Mouse (Mus musculus) stomach, embryonic 14.5 days (tissue): ENCODE measurements around the gene Zfp160. TPM values are rescaled to one million over a fixed set of nuclear protein-coding genes. Genes with fewer than 3 reads are reported as not detected.
"Not testable (repeated sequence)": the region's sequence is repeated elsewhere in the genome, so short reads cannot be mapped to it uniquely, and the experiment has no call there.

ENCODE experiments used
- ATAC-seq: fragments of 200-750 bp; cut with Nextera tagmentation; 2 replicates; pipeline ENCODE4 v1.8.0; 2017; ENCODE audit warnings: low read depth, moderate TSS enrichment; ENCODE audit not compliant: insufficient number of reproducible peaks, insufficient read depth, low FRiP score
- H3K27ac ChIP-seq: fragments of 300-500 bp; sonication (generic); 2 replicates; pipeline ENCODE4 v1.5.1; 2014; ENCODE audit warnings: mild to moderate bottlenecking, low read length, moderate library complexity, mixed read lengths
- H3K27me3 ChIP-seq: fragments of 300-500 bp; sonication (generic); 2 replicates; pipeline ENCODE4 v1.6.1; 2014; ENCODE audit warnings: low read length, control low read depth, mixed read lengths; ENCODE audit not compliant: control insufficient read depth, insufficient read depth
- H3K36me3 ChIP-seq: fragments of 300-500 bp; sonication (generic); 2 replicates; pipeline ENCODE4 v1.6.1; 2014; ENCODE audit warnings: mild to moderate bottlenecking, control low read depth, low read length, moderate library complexity, mixed read lengths; ENCODE audit not compliant: control insufficient read depth, insufficient read depth
- H3K4me1 ChIP-seq: fragments of 300-500 bp; sonication (generic); 2 replicates; pipeline ENCODE4 v1.6.1; 2014; ENCODE audit warnings: low read length, control low read depth, mixed read lengths; ENCODE audit not compliant: control insufficient read depth, insufficient read depth
- H3K4me2 ChIP-seq: fragments of 300-500 bp; sonication (generic); replicated peaks from 2 replicates; pipeline ENCODE4 v1.6.1; 2014; ENCODE audit warnings: low read depth, low read length, control low read depth
- H3K4me3 ChIP-seq: fragments of 300-500 bp; sonication (generic); 2 replicates; pipeline ENCODE4 v1.5.1; 2014; ENCODE audit warnings: low read depth, low read length, control low read depth
- H3K9ac ChIP-seq: fragments of 300-500 bp; sonication (generic); replicated peaks from 2 replicates; pipeline ENCODE4 v1.6.1; 2014; ENCODE audit warnings: low read depth, mild to moderate bottlenecking, control low read depth, low read length, moderate library complexity, mixed read lengths
- H3K9me3 ChIP-seq: fragments of 300-500 bp; sonication (generic); 2 replicates; pipeline ENCODE4 v1.6.1; 2016; ENCODE audit warnings: low read depth, low read length, control low read depth; ENCODE audit not compliant: control insufficient read depth
- WGBS: fragments of 180-500 bp; shearing (Covaris S2); extraction: QIAGEN DNeasy Blood & Tissue Kit; methylation state at CpG from one replicate; pipeline ENCODE4 v1.1.7; 2014; 5-methylcytosine and 5-hydroxymethylcytosine counted together
- polyA plus RNA-seq: library from polyadenylated mRNA; unstranded; fragments of >200 nt; fragmentation: Nextera tagmentation; extraction: Ambion mirVana; gene quantifications from 2 replicates; pipeline ENCODE4 v1.2.1, GENCODE M21; 2014

Gene Zfp160
- polyA plus RNA-seq, 1 experiment from 2014 or later = 21.8 TPM

DNA sequence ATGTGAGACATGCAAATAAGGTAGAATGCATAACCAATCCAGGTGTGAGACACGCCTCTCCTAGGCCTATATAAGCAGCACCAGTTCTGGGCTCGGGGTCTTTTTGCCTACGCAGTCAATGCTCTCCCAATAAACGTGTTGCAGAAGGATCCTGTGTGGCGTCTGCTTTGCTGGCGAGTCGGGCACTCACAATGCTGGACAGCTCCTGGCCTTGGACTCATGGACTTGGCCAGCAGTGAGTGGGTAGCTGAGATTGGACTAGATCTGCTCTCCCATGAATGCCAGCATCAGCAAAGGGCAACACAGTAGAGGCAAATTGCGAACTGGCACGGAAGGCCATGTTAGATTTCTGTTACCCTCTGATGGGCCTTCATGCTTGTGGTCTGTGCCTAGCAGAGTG is 39.3 kb downstream of the Zfp160 start:
- H3K27ac ChIP-seq, H3K36me3 ChIP-seq, ATAC-seq, H3K9me3 ChIP-seq, H3K4me2 ChIP-seq, H3K27me3 ChIP-seq, H3K4me1 ChIP-seq, H3K9ac ChIP-seq, H3K4me3 ChIP-seq: not testable (repeated sequence)
- 84% methylated on average over 9 of the region's 9 CpGs for WGBS

DNA sequence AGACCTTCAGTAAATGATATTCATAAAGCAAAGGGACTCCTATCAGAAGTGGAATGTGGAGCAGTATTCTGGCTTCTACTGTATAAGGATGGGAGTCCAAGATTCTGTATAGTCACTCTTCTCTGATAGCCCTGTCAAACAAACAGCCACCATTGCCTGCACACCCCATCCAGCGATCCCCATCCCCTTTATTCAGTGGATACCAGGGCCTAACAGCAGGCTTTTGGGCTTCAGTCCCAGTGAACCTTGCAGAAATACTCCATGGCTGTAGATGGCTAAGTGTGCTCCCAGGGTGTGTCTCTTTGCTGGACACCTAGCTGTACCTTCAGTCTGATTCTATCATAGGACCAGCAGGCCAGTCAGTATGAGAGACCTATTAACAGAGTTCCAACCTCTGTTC is 42.2 kb downstream of the Zfp160 start:
- H3K9ac ChIP-seq = no peak overlapping the region
- 82% methylated on average over 1 of the region's 1 CpGs for WGBS
- no peaks in the 10 kb centered on the region for H3K4me1 ChIP-seq
- H3K4me2 ChIP-seq = no peak overlapping the region
- ATAC-seq = no peak; the same call in 1 of the 2 replicates
- no peaks in the 10 kb centered on the region for H3K36me3 ChIP-seq
- H3K27ac ChIP-seq = no peak overlapping the region
- no peak overlapping the region for H3K4me3 ChIP-seq
- H3K27me3 ChIP-seq = no peaks in the 10 kb centered on the region
- H3K9me3 ChIP-seq = no peaks in the 10 kb centered on the region

DNA sequence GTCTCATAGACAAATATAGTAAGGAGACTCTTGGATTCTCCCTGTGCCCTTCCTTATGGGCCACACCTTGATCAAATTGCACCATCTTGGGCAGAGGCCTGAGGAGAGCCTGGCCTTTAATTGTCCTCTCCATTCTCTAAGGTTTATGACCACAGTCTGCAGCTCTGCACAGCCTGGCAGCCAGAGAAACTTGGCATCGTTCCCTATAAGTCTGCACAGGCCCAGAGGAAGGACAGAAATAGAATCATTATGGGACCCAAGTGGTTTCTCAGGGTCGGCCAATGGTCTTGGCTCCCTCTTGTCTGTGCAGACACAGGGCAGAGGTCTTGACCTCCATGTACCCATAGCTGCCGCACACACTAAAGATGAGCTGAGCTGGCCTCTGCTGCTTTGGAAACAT is 42.6 kb downstream of the Zfp160 start:
- not testable (repeated sequence) for H3K9me3 ChIP-seq, ATAC-seq, H3K9ac ChIP-seq, H3K4me3 ChIP-seq, H3K36me3 ChIP-seq, H3K27me3 ChIP-seq, H3K4me1 ChIP-seq, H3K4me2 ChIP-seq, H3K27ac ChIP-seq
- no CpG with 5 or more reads among the region's 3 CpGs for WGBS

DNA sequence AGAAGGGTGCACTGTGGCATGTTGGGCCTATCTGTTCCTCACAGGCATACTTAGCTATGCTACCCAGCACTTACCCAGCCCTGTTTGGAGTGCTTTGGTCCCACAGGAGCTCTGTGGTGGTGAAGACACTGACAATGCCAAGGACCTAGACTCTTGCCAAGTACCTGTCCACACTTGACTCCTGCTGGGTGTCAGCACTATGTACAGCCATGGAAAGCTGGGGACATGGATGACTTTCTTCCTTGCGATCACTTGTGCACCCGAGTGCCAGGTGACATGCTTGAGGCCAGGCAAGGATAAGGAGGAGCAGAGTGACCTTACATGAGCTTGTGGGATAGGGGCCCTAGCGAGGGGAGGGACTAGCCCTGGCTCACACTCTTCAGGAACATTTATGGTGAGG is 43.2 kb downstream of the Zfp160 start:
- H3K4me1 ChIP-seq, H3K9ac ChIP-seq, H3K36me3 ChIP-seq, H3K27me3 ChIP-seq, ATAC-seq, H3K4me2 ChIP-seq, H3K9me3 ChIP-seq, H3K27ac ChIP-seq, H3K4me3 ChIP-seq: not testable (repeated sequence)
- WGBS = 84% methylated on average over 3 of the region's 3 CpGs

DNA sequence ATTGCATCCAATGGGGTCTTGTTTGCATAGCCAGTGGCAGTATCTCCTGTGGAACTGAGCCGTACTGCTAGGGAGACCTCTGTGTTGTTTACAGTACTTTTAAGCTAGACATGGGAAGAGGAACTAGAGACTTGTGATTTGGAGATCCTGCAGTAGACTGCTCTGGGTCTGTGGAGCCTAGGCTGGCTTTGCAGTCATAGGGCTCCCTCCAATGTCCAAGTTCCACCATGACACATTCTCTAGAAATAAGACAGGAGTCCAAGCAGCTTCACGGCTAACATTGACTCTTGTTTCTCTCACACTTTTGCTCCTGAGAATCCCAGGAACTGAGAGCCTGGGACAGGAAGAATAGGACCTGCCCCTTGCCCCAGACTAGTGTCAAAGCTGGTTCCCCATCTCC is 44.6 kb downstream of the Zfp160 start:
- Histone ChIP-seq H3K4me3 (no peak overlapping the region), H3K4me2 (no peak overlapping the region), H3K27me3 (no peaks in the 10 kb centered on the region), H3K27ac (no peak overlapping the region), H3K9me3 (no peaks in the 10 kb centered on the region), H3K4me1 (no peaks in the 10 kb centered on the region), H3K36me3 (no peaks in the 10 kb centered on the region), H3K9ac (no peak overlapping the region)
- no peak for ATAC-seq
- WGBS = 82% methylated on average over 2 of the region's 2 CpGs

DNA sequence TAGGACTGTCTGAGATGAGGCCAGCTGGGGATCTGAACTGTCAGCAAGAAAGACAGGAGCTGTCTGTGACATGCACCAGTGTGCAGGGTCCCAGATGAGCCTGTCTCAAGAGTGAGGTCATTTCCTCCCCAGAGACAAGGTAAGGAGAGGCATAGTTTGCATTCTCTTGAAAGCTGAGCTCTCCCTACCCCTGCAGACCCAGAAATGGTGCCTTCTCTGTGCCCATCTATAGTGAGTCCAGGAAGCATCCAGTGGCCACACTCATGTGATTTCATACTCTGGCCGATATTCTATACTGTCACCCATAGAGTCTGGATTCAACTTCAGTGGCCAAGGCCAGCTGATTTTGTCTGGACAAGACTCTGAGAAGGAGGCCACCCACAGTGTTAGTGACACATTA is 46.4 kb downstream of the Zfp160 start:
- not testable (repeated sequence) for ATAC-seq, H3K27ac ChIP-seq, H3K4me1 ChIP-seq, H3K4me3 ChIP-seq, H3K9me3 ChIP-seq, H3K4me2 ChIP-seq, H3K9ac ChIP-seq, H3K27me3 ChIP-seq, H3K36me3 ChIP-seq
- WGBS = 86% methylated on average over 1 of the region's 1 CpGs

DNA sequence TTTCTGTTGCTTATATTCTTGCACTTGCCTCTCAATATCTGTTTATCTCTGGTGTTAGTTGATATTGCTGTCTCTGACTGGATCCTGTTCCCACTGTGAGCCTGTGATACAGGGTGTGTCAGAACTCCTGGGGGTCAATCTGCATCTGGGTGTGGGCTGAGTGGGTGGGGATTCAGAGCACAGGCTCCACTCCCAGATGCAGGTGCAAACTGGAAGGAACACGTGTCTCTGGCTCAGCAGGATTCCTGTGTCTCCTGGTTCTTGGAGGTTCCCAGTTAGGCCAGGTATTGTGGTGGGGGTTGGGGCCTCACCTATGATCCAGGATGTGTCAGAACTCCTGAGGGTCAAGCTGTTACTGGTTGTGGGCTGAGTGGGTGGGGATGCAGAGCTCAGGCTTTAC is 56.8 kb downstream of the Zfp160 start:
- WGBS = 29% methylated on average over 1 of the region's 1 CpGs
- H3K9ac ChIP-seq = no peak overlapping the region
- H3K4me3 ChIP-seq = no peak overlapping the region
- H3K27ac ChIP-seq = no peak overlapping the region
- no peaks in the 10 kb centered on the region for H3K36me3 ChIP-seq
- H3K9me3 ChIP-seq = no peaks in the 10 kb centered on the region
- H3K4me2 ChIP-seq = no peak overlapping the region
- H3K4me1 ChIP-seq = no peaks in the 10 kb centered on the region
- peak; percentile 75 for ATAC-seq
- no peaks in the 10 kb centered on the region for H3K27me3 ChIP-seq

DNA sequence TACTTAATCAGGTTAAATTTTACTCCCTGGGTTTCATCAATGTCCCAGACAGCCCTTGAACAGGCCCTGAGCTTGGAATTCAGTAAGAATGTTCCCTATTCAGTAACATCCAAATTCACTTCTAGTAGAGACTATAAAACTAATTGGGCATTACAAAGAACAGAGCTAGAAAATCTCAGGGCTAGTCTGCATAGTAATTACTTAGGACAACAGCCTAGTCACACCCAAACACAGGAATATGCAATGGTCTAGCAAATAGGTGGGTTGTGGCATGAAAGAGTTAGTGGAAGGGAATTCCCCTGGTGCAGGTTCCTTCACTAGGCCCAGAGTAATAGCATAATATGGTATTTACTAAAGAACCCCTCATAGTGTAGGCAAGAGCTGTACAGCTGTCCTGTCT is 58.3 kb downstream of the Zfp160 start:
- H3K9me3 ChIP-seq = no peaks in the 10 kb centered on the region
- no peak overlapping the region for H3K9ac ChIP-seq
- H3K27me3 ChIP-seq = no peaks in the 10 kb centered on the region
- no peaks in the 10 kb centered on the region for H3K36me3 ChIP-seq
- no peak for ATAC-seq
- no peaks in the 10 kb centered on the region for H3K4me1 ChIP-seq
- no peak overlapping the region for H3K4me3 ChIP-seq
- no peak overlapping the region for H3K27ac ChIP-seq
- no peak overlapping the region for H3K4me2 ChIP-seq

DNA sequence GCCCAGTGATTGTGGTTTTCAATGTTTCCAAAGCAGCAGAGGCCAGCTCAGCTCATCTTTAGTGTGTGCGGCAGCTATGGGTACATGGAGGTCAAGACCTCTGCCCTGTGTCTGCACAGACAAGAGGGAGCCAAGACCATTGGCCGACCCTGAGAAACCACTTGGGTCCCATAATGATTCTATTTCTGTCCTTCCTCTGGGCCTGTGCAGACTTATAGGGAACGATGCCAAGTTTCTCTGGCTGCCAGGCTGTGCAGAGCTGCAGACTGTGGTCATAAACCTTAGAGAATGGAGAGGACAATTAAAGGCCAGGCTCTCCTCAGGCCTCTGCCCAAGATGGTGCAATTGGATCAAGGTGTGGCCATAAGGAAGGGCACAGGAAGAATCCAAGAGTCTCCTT is 60.7 kb downstream of the Zfp160 start:
- ATAC-seq, H3K4me2 ChIP-seq, H3K9me3 ChIP-seq, H3K36me3 ChIP-seq, H3K27ac ChIP-seq, H3K27me3 ChIP-seq, H3K9ac ChIP-seq, H3K4me1 ChIP-seq, H3K4me3 ChIP-seq: not testable (repeated sequence)
- no CpG with 5 or more reads among the region's 3 CpGs for WGBS
